Mouse (Mus musculus) gastrocnemius, adult 18-20 months (tissue): ENCODE measurements around the gene Gadd45b. TPM values are rescaled to one million over a fixed set of nuclear protein-coding genes. Genes with fewer than 3 reads are reported as not detected.

ENCODE experiments used
- DNase-seq: peaks from one replicate; pipeline ENCODE4 v3.0.0; 2021; ENCODE audit warnings: low spot score
- long read RNA-seq, 2 experiments: library from polyadenylated mRNA; stranded (forward); transcript quantifications; one replicate each; pipeline ENCODE4 v2.0.0; 2021
- total RNA-seq, 2 experiments: library from RNA; stranded (reverse); gene quantifications; 2 replicates each; pipeline ENCODE4 v1.2.3; 2021

The Gadd45b gene
- 10 to 100 TPM; 17.3 to 25.0 TPM for total RNA-seq
- long read RNA-seq, experiment 1, result 0 reads
- long read RNA-seq, experiment 2, partial matches to known transcripts, result 0 of 1 reads
- long read RNA-seq, experiment 2, other reads (novel, unspliced or antisense), result 0 of 1 reads

DNA sequence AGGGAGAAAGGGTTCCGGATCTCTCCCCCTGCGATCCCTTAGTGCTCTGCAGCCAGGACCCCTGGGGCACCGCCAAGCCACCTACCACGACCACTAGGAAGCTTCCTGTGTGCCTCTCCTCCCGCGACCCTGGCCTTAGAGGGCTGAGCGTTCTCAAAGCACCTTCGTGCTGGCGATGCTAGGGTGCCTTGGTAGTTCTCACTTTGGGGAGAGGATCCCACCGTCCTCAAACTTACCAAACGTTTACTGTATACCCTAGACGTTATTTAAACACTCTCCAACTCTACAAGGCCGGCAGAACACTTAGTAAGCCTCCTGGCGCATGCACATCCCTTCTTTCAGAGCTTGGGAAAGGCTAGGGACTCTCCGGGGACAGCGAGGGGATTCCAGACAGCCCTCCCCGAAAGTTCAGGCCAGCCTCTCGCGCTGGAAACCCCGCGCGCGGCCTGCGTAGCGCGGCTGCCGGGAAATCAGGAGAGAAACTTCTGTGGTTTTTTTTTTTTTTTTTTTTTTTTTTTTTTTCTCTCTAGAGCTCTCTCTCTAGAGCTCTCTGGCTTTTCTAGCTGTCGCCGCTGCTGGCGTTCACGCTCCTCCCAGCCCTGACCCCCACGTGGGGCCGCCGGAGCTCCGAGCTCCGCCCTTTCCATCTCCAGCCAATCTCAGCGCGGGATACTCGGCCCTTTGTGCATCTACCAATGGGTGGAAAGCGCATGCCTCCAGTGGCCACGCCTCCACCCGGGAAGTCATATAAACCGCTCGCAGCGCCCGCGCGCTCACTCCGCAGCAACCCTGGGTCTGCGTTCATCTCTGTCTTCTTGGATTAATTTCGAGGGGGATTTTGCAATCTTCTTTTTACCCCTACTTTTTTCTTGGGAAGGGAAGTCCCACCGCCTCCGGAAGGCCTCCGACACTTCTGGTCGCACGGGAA, at the start of gene Gadd45b:
Gene Gadd45b, plus strand, starts transcription at position 775 of the 928 bp plus-strand sequence.
- peak; percentile 98 for DNase-seq

DNA sequence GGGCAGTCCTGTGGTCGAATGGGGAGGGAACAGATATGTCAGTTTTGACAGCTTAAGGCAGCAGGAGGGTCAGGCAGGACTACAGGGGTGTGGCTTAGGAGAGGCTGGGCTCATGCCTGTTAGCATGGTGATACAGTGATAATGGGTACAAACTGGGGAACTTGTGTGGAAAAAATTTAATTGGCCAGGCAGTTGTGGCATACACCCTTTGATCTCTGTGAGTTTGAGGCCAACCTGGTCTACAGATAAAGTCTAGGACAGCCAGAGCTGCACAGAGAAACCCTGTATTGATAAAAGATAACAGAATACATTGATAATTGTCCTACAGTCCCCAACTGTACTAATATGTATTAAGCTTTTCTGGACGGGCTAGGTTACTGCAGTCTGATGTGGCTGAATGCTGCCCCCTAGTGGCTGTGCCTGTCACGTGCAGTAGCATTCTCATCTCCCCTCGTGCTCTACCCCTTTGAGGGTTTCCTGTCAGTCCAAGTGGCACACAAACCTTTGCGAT, 49.7 kb upstream of the Gadd45b start:
- peak; percentile 74 for DNase-seq

DNA sequence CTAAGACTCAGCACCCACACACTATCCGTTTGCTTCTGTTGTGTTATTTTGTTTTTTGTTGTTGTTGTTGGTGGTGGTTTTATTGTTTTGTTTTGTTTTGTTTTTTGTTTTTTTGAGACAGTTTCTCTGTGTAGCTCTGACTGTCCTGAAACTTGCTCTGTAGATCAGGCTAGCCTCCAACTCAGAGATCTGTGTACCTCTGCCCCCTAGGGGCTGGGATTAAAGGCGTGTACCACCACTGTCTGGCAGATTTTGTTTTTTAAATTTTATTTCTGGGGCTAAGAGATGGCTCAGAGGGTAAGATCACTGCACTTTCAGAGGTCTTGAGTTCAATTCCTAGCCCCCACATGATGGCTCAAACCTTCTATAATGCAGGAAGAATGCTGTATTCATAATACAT, 49.0 kb upstream of the Gadd45b start:
- DNase-seq, result no peak

DNA sequence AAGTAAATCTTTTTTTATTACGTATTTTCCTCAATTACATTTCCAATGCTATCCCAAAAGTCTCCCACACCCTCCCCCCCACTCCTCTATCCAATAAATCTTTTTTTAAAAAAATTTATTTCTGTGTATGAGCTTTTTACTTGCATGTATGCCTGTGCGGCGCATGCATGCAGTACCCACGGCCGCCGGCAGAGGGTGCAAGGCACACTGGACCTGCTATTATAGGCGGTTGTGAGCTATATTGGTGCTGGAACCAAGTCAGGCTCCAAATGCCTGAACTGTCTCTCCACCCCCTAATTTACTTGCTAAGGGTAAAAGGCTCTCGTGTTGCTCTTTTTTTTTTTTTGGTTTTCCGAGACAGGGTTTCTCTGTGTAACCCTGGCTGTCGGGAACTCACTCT, 48.6 kb upstream of the Gadd45b start:
- DNase-seq, result peak; percentile 73

DNA sequence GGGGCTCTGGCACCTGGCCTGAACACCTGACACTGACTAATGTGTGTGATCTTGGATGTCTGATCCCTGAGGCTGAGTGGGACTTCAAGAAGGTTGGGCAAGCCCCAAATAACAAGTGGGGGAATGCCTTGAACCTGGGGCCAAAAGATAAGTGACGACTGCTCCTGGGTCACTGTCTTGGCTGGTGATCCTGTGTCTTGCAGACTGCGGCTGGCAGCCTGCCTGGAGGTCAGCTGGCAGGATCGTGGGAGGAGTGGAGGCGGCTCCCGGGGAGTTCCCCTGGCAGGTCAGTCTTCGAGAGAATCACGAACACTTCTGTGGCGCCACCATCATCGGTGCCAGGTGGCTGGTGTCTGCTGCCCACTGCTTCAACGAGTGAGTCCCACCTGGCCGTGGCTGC, 42.7 kb upstream of the Gadd45b start:
- peak; percentile 69 for DNase-seq

DNA sequence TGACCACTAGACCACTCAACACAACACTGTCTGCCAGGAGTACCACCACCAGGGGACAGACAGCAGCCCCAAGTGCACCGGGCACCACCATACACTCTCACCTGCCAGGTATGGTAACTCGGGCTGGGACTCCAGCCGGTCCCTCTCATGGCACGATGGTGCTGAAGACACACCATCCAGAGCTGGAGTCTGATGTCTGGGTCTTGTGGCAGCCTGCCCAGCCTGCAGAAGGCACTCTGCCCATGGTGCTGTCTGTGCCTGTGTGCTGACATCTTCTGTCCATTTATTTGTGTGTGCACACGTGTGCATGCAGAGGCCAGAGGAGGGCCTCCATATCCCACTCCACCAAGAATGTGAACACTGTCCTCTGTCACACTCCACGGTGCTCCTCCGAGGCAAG, 34.8 kb upstream of the Gadd45b start:
- DNase-seq, result no peak

DNA sequence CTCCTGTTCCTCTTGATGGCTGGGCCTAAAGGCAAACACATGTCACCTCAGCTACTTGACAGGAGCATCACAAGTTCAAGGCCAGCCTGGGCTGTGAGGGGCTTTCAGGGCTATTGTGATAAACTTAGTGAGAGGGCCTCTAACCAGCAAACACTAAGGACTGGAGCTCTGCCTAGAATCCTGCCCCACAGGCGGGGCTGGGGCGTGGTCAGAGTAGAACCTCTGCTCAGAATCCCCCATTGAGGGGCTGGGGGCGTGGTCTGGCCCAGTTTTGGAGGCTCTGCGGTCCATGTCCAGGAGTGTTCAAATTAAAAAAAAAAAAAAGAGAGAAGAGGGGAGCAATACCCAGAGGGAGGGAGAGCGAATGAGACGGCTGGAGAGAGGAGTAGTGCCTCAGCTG, 34.2 kb upstream of the Gadd45b start:
- DNase-seq, result no peak

DNA sequence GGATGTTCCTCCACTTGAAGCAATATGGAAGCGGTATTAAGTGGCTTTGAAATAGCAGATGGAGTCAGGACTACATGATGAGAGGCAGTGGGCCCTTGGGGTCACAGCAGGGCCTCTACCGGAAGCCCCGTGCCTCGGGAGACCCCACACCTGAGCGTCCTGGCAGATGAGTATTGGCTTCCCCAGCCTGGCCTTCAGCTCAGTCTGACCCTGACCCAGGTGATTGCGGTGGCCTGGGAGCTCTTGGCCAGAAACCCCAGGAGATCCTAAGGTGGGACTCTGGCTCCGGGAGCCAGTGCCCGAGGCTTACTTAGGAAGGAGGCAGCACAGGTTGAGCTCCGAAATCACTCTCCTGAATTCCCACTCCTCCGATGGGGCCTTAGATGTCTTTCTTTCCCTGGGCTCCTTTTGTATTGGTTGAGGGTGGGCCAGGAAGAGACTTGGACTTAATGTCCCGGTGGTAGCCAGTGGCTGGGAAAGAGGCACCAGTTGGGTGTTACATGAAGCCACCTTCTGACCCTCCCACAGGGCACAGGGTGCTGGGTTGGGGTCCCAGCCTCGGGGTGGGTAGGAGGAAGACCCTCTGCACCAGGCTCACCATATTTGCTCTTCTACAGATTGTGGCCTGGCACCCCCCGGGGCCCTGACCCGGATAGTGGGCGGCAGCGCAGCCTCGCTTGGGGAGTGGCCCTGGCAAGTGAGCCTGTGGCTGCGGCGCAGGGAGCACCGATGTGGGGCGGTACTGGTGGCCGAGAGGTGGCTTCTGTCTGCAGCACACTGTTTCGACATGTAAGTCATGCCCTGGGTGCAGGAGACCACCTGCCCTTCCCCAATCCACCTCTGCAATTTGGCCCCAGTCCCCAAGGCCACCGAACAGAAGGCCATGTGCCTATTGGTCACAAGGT, 33.0 kb upstream of the Gadd45b start:
- DNase-seq, result no peak

DNA sequence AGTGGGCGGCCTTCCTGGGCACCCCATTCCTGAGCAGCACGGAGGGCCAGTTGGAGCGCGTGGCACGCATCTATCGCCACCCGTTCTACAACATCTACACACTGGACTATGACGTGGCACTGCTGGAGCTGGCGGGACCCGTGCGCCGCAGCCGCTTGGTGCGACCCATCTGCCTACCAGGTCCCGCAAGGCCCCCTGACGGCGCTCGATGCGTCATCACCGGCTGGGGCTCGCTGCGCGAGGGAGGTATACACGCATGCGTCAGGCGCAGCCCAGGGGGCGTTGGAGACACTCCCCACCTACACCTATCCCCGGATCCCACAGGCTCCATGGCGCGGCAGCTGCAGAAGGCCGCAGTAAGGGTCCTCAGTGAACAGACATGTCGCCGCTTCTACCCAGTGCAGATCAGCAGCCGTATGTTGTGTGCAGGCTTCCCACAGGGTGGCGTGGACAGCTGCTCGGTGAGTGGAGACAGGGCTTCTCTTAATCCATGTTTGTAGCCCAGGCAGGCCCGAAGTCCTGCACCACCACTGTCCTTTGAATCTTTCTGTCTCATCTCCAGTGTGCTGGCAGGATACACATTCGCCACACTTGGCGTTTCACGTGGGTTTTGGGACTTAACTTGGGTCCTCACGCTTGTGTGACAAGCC, 31.9 kb upstream of the Gadd45b start:
- no peak for DNase-seq

DNA sequence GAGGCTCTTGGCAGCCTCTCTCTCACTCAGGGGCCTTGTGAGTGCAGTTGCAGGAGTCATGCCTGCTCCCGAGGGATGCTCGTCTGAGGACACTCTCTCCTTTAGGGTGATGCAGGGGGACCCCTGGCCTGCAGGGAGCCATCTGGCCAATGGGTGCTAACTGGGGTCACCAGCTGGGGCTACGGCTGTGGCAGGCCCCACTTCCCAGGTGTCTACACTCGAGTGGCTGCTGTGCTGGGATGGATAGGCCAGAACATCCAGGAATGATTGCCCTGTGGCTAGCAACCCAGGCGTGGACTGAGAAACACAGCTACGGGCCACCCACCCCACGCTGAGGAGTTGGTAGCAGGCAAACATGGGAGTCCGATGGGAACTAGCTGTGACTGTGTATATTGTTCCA, 30.8 kb upstream of the Gadd45b start:
- DNase-seq, result no peak

DNA sequence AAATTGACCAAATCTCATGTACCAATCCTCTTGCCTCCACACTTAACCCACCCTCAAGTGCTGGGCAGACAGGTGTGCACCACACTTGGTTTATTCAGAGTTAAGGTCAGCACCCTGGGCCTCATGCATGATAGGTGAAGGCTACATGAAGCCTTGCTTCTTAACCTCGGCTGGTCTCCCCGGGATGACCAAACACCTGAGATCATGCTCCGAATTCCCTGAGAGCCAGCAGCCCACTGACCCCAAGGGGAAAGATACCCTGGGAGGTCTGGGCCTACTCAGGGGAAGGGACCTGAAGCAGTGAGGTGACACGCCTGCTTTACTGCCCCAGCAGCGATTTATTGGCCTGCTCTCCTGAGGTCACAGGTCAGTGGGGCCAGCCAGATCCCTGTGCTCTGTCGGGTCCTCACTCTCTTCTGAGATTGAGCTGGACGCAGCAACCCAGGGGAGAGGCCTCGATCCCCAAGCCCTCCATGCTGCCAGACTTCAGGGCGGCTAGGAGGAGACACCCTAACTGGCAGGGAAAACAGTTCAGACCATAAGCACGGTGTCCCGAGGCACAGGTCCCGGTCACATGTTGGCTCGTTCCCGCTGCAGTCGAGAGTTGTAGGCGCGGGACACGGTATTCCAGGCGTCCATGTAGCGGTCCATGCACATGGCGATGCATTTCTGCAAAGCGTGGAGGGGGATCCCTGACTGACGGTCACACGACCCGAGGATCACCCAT, 30.1 kb upstream of the Gadd45b start:
- no peak for DNase-seq

DNA sequence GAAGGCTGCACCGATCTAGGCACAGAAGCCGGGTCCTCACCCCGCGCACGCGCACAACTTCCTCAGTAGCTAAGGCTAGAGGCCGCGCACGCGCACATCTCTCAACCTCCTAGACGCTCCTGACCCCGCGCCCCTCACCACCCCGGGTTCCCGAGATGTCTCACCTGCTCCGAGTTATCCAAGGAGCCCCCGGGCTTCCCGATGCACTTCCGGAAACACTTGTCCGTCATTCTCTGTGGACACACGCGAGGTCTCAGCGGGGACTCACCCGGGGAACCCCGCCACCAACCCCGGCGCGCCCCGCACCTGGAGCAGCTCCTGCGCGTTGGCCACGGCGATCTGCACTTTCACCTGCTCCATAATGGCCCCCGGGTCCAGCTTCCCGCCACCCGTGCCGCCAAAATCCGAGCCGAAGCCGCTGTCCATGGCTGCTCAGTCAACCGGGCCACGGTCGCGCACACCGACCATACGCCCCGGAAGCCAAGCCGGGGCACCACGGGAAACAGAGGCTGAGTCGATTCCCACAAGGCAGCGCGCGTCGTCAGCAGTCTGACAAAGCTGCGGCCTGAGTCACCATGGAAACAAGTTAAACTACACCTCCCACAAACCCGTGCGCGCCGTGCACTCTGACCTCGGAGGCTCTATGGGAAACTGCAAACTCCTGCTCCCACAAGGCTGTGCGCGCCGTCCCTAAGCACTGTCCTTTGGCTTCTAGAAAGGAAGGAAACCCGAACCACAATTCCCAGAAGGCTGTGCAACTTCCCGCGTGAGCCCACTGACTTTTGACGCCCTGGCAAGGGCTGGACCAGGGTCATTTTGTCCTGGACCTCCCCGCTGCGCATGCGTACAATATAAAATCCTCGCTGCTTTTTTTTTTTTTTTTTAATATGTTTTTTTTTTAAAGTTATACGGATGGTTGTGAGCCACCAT, 29.3 kb upstream of the Gadd45b start, which contains the start of gene Timm13:
Gene Timm13, minus strand, starts transcription at position 652 of the 930 bp plus-strand sequence.
- peak; percentile 99 for DNase-seq

DNA sequence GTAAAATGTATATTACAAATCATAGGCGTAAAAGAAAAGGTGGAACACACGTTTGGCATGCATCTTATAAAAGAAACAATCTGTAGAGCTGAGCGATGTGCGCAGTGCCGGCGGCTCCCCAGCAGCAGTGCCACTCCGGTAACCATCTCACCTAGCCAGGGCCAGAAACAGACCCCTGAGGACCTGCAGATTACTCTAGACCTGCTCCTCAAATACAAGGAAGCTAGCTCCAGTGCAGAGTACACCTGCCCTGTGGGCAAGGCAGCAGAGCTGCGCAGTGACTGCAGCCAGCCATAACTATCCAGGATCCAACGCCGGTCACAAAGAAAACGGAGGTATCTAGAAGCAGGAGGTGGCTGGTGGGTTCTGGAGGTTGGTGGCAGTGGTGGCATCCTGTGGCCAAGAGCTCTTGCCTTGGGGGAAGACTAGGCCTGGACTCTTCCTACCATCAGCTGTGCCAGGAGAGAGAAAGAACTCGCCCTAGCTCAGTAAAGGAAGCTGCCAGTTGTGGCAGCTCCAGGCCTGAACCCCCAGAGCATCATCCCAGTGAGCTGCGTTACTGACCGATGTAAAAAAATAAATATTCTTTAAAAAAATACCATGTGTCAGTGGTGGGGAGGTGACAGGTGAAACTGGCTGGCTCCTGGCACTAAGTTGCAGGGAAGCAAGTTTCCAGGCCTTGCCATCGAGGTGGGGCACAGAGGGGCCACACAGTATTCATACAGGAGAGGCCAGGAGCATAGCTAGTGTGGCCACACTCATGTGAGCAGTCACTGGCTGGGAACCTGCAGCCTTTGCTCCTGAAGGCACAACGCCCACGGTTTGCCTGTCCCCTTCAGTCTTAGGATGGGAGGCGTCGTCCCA, 28.2 kb upstream of the Gadd45b start:
- DNase-seq, result no peak

DNA sequence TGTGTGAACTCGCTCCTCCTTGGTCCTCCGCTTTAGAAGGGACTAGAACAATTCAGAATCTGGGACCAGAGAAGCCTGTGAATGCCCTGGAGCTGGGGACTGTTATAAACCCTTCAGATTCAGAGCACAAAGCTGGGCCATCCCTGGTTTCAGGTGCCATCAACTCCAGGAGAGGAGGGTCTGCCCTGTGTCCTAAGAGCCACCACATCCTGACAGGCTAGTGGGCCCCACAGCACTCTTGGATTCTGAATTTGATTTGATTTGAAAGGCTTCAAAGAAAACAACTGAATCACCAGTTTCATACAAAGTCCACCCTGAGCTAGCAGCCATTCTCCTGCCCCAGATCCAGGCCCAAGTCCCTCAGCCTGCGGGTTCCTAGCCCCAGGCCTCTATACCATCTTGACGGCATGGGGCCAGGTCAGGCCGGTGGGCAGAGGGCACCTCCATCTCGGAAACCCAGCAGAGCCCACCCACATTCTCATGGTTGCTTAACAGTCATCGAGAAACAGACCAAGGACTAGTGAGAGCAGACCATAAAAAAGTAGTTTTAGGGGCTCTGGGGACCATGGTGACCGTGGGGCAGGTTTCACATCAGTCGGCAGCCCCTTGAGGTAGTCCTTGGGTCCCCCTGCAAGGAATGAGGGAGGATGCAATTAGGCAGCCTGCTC, 27.5 kb upstream of the Gadd45b start:
- no peak for DNase-seq

DNA sequence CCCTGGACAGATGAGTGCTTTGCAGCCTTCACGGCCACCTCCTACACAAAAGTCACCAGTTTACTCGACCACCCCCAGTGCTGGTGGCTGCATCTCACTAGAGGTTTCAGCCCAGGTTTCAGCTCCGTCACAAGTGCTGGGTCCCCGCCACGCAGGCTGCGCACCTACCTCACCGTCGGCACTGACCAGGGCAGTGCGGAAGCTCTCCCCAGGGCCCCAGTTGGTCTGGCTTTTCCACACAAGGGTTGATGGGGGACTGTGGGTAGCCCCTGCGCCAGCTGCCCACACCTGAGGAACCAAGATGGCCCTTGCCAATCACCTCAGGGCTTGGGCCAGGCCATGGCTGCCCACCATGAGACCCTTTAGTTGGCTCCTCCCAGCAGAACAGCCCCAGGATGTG, 26.6 kb upstream of the Gadd45b start:
- no peak for DNase-seq

DNA sequence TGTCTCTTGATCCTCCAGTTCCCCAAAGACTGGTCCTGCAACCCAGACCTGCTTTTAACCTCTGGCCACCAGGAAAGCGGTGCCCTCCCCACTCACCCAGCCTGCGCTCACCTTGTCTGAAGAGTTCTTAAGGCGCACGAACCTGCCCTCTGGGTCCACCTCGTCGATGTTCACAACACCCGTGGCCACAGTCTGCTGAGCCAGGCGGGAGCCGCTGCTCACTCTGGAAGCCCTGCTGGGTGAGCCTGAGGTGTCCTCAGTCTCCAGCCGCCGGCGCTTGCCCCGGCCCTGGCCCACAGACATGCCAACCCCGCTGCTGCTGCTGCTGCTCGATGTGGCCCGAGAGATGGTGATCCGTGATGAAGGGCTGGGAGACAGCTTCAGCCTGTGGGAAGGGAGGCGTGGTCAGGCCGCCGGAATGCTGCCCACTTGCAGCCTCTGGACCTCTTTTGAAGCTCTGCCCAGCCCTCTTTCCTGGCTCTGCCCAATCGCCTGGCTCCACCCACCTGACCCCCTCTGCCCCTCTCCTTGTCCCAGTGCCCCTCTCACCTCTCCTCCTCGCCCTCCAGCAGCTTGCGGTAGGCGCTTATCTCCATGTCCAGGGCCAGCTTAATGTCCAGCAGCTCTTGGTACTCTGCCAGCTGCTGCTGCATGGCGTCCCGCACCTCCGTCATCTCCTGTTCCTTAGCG, 25.7 kb upstream of the Gadd45b start:
- DNase-seq, result no peak

DNA sequence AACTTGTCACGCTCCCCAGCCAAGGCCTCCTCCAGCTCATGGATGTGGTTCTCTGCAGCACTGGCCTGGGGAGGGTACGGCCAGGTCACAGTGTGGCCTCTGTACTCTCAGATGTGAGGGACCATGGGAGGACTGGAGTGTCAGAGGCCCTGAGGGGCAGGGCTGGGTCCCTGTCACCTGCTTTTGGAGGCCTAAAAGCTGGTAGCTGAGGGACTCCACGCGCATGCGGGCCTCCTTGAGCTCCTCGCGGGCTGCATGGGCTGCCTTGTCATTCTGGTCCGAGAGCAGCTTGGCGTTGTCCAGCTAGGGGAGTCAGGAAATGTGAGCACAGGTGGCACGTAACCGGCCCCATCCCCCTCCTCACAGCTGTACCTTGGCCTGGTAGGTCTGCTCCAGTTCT, 25.2 kb upstream of the Gadd45b start:
- no peak for DNase-seq
